Mouse (Mus musculus) CH12.LX (cell line): ENCODE data around the gene Cuedc1. TPM values are rescaled to one million over a fixed set of nuclear protein-coding genes. Genes with fewer than 3 reads are reported as not detected.

ENCODE experiments used
- DNase-seq: peaks from one replicate; pipeline ENCODE4 v3.0.0-alpha.2; 2013; ENCODE audit errors: extremely low read depth
- H3K27ac ChIP-seq: 2 replicates; pipeline ENCODE4 v1.5.1; 2012; ENCODE audit warnings: low read depth, mild to moderate bottlenecking, control low read depth, moderate library complexity; ENCODE audit not compliant: insufficient read depth
- H3K27me3 ChIP-seq: replicated peaks from 2 replicates; pipeline ENCODE3; 2012; ENCODE audit warnings: inconsistent platforms
- H3K36me3 ChIP-seq, 2 experiments: replicated peaks in 1 of 2; 2 replicates each; pipeline versions ENCODE3 to v1.6.1; 2012; ENCODE audit warnings: inconsistent platforms in 1 of 2, low read length in 1 of 2, mild to moderate bottlenecking in 1 of 2, mixed read lengths in 1 of 2, moderate library complexity in 1 of 2; ENCODE audit not compliant: control insufficient read depth in 1 of 2, insufficient read depth in 1 of 2
- H3K4me1 ChIP-seq, 2 experiments: 2 replicates each; pipeline ENCODE4 v1.6.1; 2012; ENCODE audit warnings: inconsistent platforms in 1 of 2, moderate library complexity in 1 of 2; ENCODE audit not compliant: insufficient read depth in 2 of 2, control insufficient read depth in 1 of 2
- H3K4me2 ChIP-seq: 2 replicates; pipeline ENCODE4 v1.6.1; 2012; ENCODE audit warnings: low read depth, mild to moderate bottlenecking, control low read depth; ENCODE audit not compliant: poor library complexity, insufficient read depth, severe bottlenecking
- H3K4me3 ChIP-seq, 3 experiments: fragments of 150-350 bp in 1 of 3; sonication (generic) in 1 of 3; replicated peaks in 1 of 3; 2 replicates each; pipeline versions ENCODE3 to v1.5.1; 2011 to 2012; ENCODE audit warnings: low read depth in 2 of 3, low read length in 2 of 3, mild to moderate bottlenecking in 2 of 3, moderate library complexity in 2 of 3, control low read depth in 1 of 3, improper control_type of control experiment in 1 of 3, inconsistent platforms in 1 of 3, mixed read lengths in 1 of 3; ENCODE audit not compliant: poor library complexity in 1 of 3
- H3K79me2 ChIP-seq: replicated peaks from 2 replicates; pipeline ENCODE4 v1.6.1; 2012; ENCODE audit warnings: mild to moderate bottlenecking, moderate library complexity; ENCODE audit not compliant: control insufficient read depth, poor library complexity, insufficient read depth, severe bottlenecking; ENCODE audit errors: extremely low read depth
- H3K9ac ChIP-seq: 2 replicates; pipeline ENCODE4 v1.6.1; 2012; ENCODE audit warnings: low read depth, mild to moderate bottlenecking, control low read depth, moderate library complexity; ENCODE audit not compliant: insufficient read depth
- H3K9me3 ChIP-seq: replicated peaks from 2 replicates; pipeline ENCODE3; 2012; ENCODE audit warnings: low read length, inconsistent platforms, mixed read lengths
- BHLHE40 ChIP-seq: IDR thresholded peaks from 2 replicates; pipeline ENCODE4 v1.6.1; 2011; ENCODE audit warnings: mild to moderate bottlenecking, low read depth, low read length, improper control_type of control experiment
- CHD2 ChIP-seq: IDR thresholded peaks from 2 replicates; pipeline ENCODE4 v1.6.1; 2011; ENCODE audit warnings: low read length, improper control_type of control experiment
- CTCF ChIP-seq, 2 experiments: IDR thresholded peaks in 1 of 2; conservative IDR thresholded peaks in 1 of 2; 2 replicates each; pipeline ENCODE4 v1.5.1; 2011 to 2012; ENCODE audit warnings: low read depth in 2 of 2, low read length in 2 of 2, improper control_type of control experiment in 1 of 2, inconsistent platforms in 1 of 2, mild to moderate bottlenecking in 1 of 2, moderate library complexity in 1 of 2
- E2F4 ChIP-seq: IDR thresholded peaks from 2 replicates; pipeline ENCODE4 v1.6.1; 2011; ENCODE audit warnings: low read depth, low read length, improper control_type of control experiment; ENCODE audit not compliant: insufficient replicate concordance
- ELF1 ChIP-seq: IDR thresholded peaks from 2 replicates; pipeline ENCODE4 v1.6.1; 2014; ENCODE audit warnings: low read depth, mild to moderate bottlenecking, inconsistent platforms, low read length, improper control_type of control experiment
- EP300 ChIP-seq: IDR thresholded peaks from 2 replicates; pipeline ENCODE4 v1.6.1; 2011; ENCODE audit warnings: low read length, improper control_type of control experiment
- ETS1 ChIP-seq: conservative IDR thresholded peaks from 2 replicates; pipeline ENCODE4 v1.6.1; 2012; ENCODE audit warnings: low read depth, mild to moderate bottlenecking, inconsistent platforms, low read length, improper control_type of control experiment, moderate library complexity
- GABPA ChIP-seq: IDR thresholded peaks from 2 replicates; pipeline ENCODE4 v1.6.1; 2012; ENCODE audit warnings: low read depth, low read length, improper control_type of control experiment, inconsistent platforms; ENCODE audit not compliant: insufficient replicate concordance
- IRF4 ChIP-seq: IDR thresholded peaks from 2 replicates; pipeline ENCODE4 v1.6.1; 2014; ENCODE audit warnings: low read depth, mild to moderate bottlenecking, inconsistent platforms, low read length, improper control_type of control experiment
- JUN ChIP-seq: IDR thresholded peaks from 2 replicates; pipeline ENCODE4 v1.6.1; 2011; ENCODE audit warnings: low read depth, mild to moderate bottlenecking, low read length, improper control_type of control experiment, moderate library complexity; ENCODE audit not compliant: insufficient read depth
- JUND ChIP-seq: conservative IDR thresholded peaks from 2 replicates; pipeline ENCODE4 v1.6.1; 2011; ENCODE audit warnings: low read depth, low read length, improper control_type of control experiment
- KAT2A ChIP-seq: IDR thresholded peaks from 2 replicates; pipeline ENCODE4 v1.6.1; 2012; ENCODE audit warnings: low read length, improper control_type of control experiment, inconsistent platforms; ENCODE audit not compliant: insufficient replicate concordance
- MAFK ChIP-seq: IDR thresholded peaks from 2 replicates; pipeline ENCODE4 v1.6.1; 2011; ENCODE audit warnings: low read length, improper control_type of control experiment; ENCODE audit not compliant: insufficient replicate concordance
- MAX ChIP-seq: IDR thresholded peaks from 2 replicates; pipeline ENCODE4 v1.6.1; 2011; ENCODE audit warnings: low read length, improper control_type of control experiment
- MAZ ChIP-seq: IDR thresholded peaks from 2 replicates; pipeline ENCODE4 v1.6.1; 2012; ENCODE audit warnings: low read depth, mild to moderate bottlenecking, inconsistent platforms, low read length, improper control_type of control experiment, moderate library complexity
- MEF2A ChIP-seq: IDR thresholded peaks from 2 replicates; pipeline ENCODE4 v1.6.1; 2014; ENCODE audit warnings: low read depth, mild to moderate bottlenecking, inconsistent platforms, low read length, improper control_type of control experiment, borderline replicate concordance
- MXI1 ChIP-seq: IDR thresholded peaks from 2 replicates; pipeline ENCODE4 v1.6.1; 2011; ENCODE audit warnings: mild to moderate bottlenecking, low read depth, low read length, improper control_type of control experiment
- MYC ChIP-seq: IDR thresholded peaks from 2 replicates; pipeline ENCODE4 v1.6.1; 2011; ENCODE audit warnings: low read depth, mild to moderate bottlenecking, improper control_type of control experiment, low read length
- NELFE ChIP-seq: IDR thresholded peaks from 2 replicates; pipeline ENCODE4 v1.6.1; 2011; ENCODE audit warnings: low read depth, low read length, improper control_type of control experiment
- NRF1 ChIP-seq: IDR thresholded peaks from 2 replicates; pipeline ENCODE4 v1.6.1; 2014; ENCODE audit warnings: low read depth, mild to moderate bottlenecking, inconsistent platforms, low read length, improper control_type of control experiment, moderate library complexity
- PAX5 ChIP-seq: IDR thresholded peaks from 2 replicates; pipeline ENCODE4 v1.6.1; 2012; ENCODE audit warnings: low read length, inconsistent platforms, mixed read lengths
- POLR2AphosphoS2 ChIP-seq: IDR thresholded peaks from 2 replicates; pipeline ENCODE4 v1.6.1; 2011; ENCODE audit warnings: low read depth, low read length, improper control_type of control experiment
- RAD21 ChIP-seq: IDR thresholded peaks from 2 replicates; pipeline ENCODE4 v1.6.1; 2011; ENCODE audit warnings: low read depth, mild to moderate bottlenecking, low read length, improper control_type of control experiment, moderate library complexity
- RCOR1 ChIP-seq: conservative IDR thresholded peaks from 2 replicates; pipeline ENCODE4 v1.6.1; 2012; ENCODE audit warnings: low read depth, mild to moderate bottlenecking, inconsistent platforms, low read length, improper control_type of control experiment
- SIN3A ChIP-seq: IDR thresholded peaks from 2 replicates; pipeline ENCODE4 v1.6.1; 2012; ENCODE audit warnings: low read length, improper control_type of control experiment, inconsistent platforms
- UBTF ChIP-seq: IDR thresholded peaks from 2 replicates; pipeline ENCODE4 v1.6.1; 2012; ENCODE audit warnings: low read depth, mild to moderate bottlenecking, inconsistent platforms, low read length, improper control_type of control experiment, moderate library complexity
- USF1 ChIP-seq: IDR thresholded peaks from 2 replicates; pipeline ENCODE4 v1.6.1; 2014; ENCODE audit warnings: low read depth, mild to moderate bottlenecking, inconsistent platforms, low read length, improper control_type of control experiment
- USF2 ChIP-seq: conservative IDR thresholded peaks from 2 replicates; pipeline ENCODE4 v1.6.1; 2011; ENCODE audit warnings: low read depth, low read length, improper control_type of control experiment
- ZC3H11A ChIP-seq: IDR thresholded peaks from 2 replicates; pipeline ENCODE4 v1.6.1; 2012; ENCODE audit warnings: low read depth, mild to moderate bottlenecking, inconsistent platforms, low read length, improper control_type of control experiment
- ZKSCAN1 ChIP-seq: IDR thresholded peaks from 2 replicates; pipeline ENCODE4 v1.6.1; 2012; ENCODE audit warnings: low read depth, inconsistent platforms, low read length, improper control_type of control experiment, borderline replicate concordance
- ZMIZ1 ChIP-seq: IDR thresholded peaks from 2 replicates; pipeline ENCODE4 v1.6.1; 2012; ENCODE audit warnings: low read depth, mild to moderate bottlenecking, inconsistent platforms, low read length, improper control_type of control experiment
- ZNF384 ChIP-seq: IDR thresholded peaks from 2 replicates; pipeline ENCODE4 v1.6.1; 2012; ENCODE audit warnings: low read depth, low read length, improper control_type of control experiment, inconsistent platforms
- dilution Hi-C: fragments of 300-500 bp; cut with MboI; formaldehyde crosslinking; loops from 2 replicates; pipeline ENCODE4 v1.14.3; 2020; ENCODE audit warnings: low sequenced_read_pairs; ENCODE audit not compliant: extremely low pct_unique_long_range_greater_than_20kb, extremely low pct_ligation_motif_present
- in situ Hi-C: fragments of 300-500 bp; cut with MboI; formaldehyde crosslinking; loops from 3 replicates; pipeline ENCODE4 v1.14.3; 2019; ENCODE audit warnings: low sequenced_read_pairs, low pct_ligation_motif_present, low pct_unique_long_range_greater_than_20kb, mixed read lengths
- polyA plus RNA-seq: library from polyadenylated mRNA; unstranded; fragments of >175 nt; gene quantifications from 2 replicates; pipeline ENCODE4 v1.2.1, GENCODE M21; 2012; ENCODE audit warnings: low read depth; ENCODE audit not compliant: insufficient read length
- total RNA-seq, 2 experiments: library from RNA; depleted of rRNA; stranded (reverse); fragments of 300-350 nt in 1 of 2; fragments of >200 nt in 1 of 2; gene quantifications; 2 replicates each; pipeline ENCODE4 v1.2.3; 2012 to 2014

Gene Cuedc1
- total and polyA plus RNA-seq, 3 experiments = 0.20 to 0.51 (median 0.47) TPM

- Histone ChIP-seq H3K4me2 (no peak overlapping the region), H3K27ac (no peak overlapping the region), H3K36me3 (no peaks in the 10 kb centered on the region), H3K9ac (no peak overlapping the region), H3K4me1 (peaks cover 3 to 18% of the 10 kb centered on the region in 2 experiments; a peak in 3 of 4 replicates), H3K79me2 (no peaks in the 10 kb centered on the region), H3K9me3 (no peaks in the 10 kb centered on the region), H3K27me3 (peaks cover 29% of the 10 kb centered on the region), H3K4me3 (no peak overlapping the region)
- dilution Hi-C loops = no loop called here
- DNase-seq = no peak
- in situ Hi-C loops = no loop called here
- TF ChIP-seq CHD2 (no peak), ZKSCAN1 (no peak), MXI1 (no peak), ZNF384 (no peak), RAD21 (no peak), MEF2A (no peak), ZC3H11A (no peak), NRF1 (no peak)
These were observed 32.1 kb downstream of the Cuedc1 start for GRCm38 (mm10) chr11:88129935-88130334.

GRCm38 (mm10) chr11:88131847-88132246, 34.0 kb downstream of the Cuedc1 start:
- peak overlapping the region; percentile 79 for H3K4me2 ChIP-seq
- no peak for TF ChIP-seq KAT2A
- no peak for TF ChIP-seq MYC
- TF ChIP-seq USF2 = no peak
- peak; percentile 40; the same call in 1 of the 2 replicates for TF ChIP-seq JUN
- TF ChIP-seq PAX5 = no peak
- TF ChIP-seq E2F4 = no peak
- TF ChIP-seq UBTF = no peak
- no peak for TF ChIP-seq CTCF (conservative IDR thresholded peaks at IDR 0.05 in 1 of 2, IDR thresholded peaks at IDR 0.05 in 1 of 2; ENCODE audit: low read depth in 2 of 2, low read length in 2 of 2)
- no peak for TF ChIP-seq ZKSCAN1
- TF ChIP-seq USF1 = no peak
- no peak for TF ChIP-seq POLR2AphosphoS2
- no peak for TF ChIP-seq GABPA
- TF ChIP-seq MAZ = peak; percentile 55; the same call in 1 of the 2 replicates
- TF ChIP-seq NELFE = no peak
- peak; percentile 48 for TF ChIP-seq JUND
- TF ChIP-seq RCOR1 = peak; percentile 67; the same call in 1 of the 2 replicates
- TF ChIP-seq SIN3A = 0 out of 2 replicates have a peak, but pooled peaks have one; percentile 29
- peak; percentile 55 for TF ChIP-seq ETS1
- no peak for TF ChIP-seq ELF1
- TF ChIP-seq ZC3H11A = no peak
- peak; percentile 23; the same call in 1 of the 2 replicates for TF ChIP-seq MAX
- TF ChIP-seq ZMIZ1 = no peak
- peak; percentile 28; the same call in 1 of the 2 replicates for TF ChIP-seq IRF4
- TF ChIP-seq EP300 = peak; percentile 70
- peak; percentile 80 for TF ChIP-seq CHD2
- TF ChIP-seq BHLHE40 = peak; percentile 68
- TF ChIP-seq MXI1 = 0 out of 2 replicates have a peak, but pooled peaks have one; percentile 37
- peak; percentile 47; the same call in 1 of the 2 replicates for TF ChIP-seq MAFK
- TF ChIP-seq ZNF384 = no peak

More at GRCm38 (mm10) chr11:88131847-88132246, 34.0 kb downstream of the Cuedc1 start:
- Histone ChIP-seq H3K36me3 (no peaks in the 10 kb centered on the region), H3K4me1 (peaks cover 3 to 16% of the 10 kb centered on the region in 2 experiments; a peak in 3 of 4 replicates), H3K9me3 (no peaks in the 10 kb centered on the region), H3K27ac (no peak overlapping the region), H3K4me3 (peak overlapping the region in 1 of 3 experiments; percentile 5), H3K27me3 (peaks cover 27% of the 10 kb centered on the region), H3K9ac (peak overlapping the region; percentile 3; the same call in 1 of the 2 replicates), H3K79me2 (no peaks in the 10 kb centered on the region)
- dilution Hi-C loops (no loop called here), in situ Hi-C loops (no loop called here)
- DNase-seq = peak; percentile 67
